Mouse (Mus musculus): ENCODE data around the gene Smarcb1.

DNA sequence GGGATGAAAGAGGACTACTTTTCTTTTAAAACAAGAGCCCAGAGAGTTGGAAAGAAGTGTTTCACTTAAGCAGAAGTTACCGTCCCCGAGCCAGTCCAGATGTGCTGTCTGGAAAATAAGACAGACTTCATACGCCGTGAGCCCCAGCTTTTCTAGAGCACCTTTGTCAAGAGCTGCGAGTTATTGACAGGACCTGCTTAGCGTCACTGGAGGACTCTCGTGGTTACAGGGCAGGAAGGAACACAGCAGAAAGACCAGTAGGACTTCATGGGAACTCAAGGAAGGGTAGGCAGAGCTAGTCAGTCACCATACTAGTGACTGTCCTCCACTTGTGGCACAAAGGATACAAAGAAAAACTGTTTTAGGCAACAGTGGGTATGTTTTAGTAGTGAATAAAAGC is 5.9 kb downstream of the Smarcb1 start:
- TF ChIP-seq POLR2A (IDR thresholded peaks at IDR 0.05; ENCODE audit: insufficient read depth, low read length) (no peak), EP300 (IDR thresholded peaks at IDR 0.05; ENCODE audit: insufficient read depth, low read depth, low read length) (no peak)
